Mouse (Mus musculus): ENCODE results near the gene Lrrc7.

DNA sequence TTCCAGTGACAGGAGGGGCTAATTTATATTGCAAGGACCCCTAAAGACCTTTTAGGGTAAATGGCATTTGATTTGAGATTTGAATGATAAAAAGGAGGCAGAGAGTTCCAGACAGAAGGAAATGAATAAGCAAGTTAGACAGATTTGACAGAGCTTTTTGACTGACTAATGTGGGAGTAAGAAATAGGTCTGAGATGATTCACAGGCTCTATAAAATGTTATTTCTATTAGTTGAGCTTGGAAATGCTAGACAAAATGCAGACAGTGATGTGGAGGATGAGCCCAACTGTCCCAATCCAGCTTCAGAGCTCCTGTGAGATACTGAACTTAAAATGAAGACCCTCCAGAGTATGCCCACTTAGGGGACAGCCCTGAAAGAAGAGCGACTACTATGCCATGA is 289.3 kb downstream of the Lrrc7 start:
- no peak for TF ChIP-seq ZC3H11A (IDR thresholded peaks at IDR 0.05; ENCODE audit: borderline replicate concordance, low read depth, low read length)
- no peak for TF ChIP-seq HCFC1 (IDR thresholded peaks at IDR 0.05; ENCODE audit: borderline replicate concordance, insufficient read depth, low read length)
- TF ChIP-seq CHD2 (IDR thresholded peaks at IDR 0.05; ENCODE audit: low read depth, low read length), result no peak
